Mouse (Mus musculus) heart, postnatal 0 days (tissue): ENCODE measurements around the gene Dctpp1. TPM values are rescaled to one million over a fixed set of nuclear protein-coding genes. Genes with fewer than 3 reads are reported as not detected.

Source experiments
- ATAC-seq: fragments of 200-750 bp; cut with Nextera tagmentation; 2 replicates; pipeline ENCODE4 v1.8.0; 2017; ENCODE audit warnings: low read depth, moderate number of reproducible peaks, moderate library complexity; ENCODE audit not compliant: insufficient read depth
- DNase-seq: peaks from one replicate; pipeline ENCODE4 v3.0.0-alpha.2; 2016; ENCODE audit warnings: low spot score
- H3K27ac ChIP-seq: fragments of 300-500 bp; sonication (generic); 2 replicates; pipeline ENCODE4 v1.5.1; 2014; ENCODE audit warnings: low read depth, mild to moderate bottlenecking
- H3K27me3 ChIP-seq: fragments of 300-500 bp; sonication (generic); 2 replicates; pipeline ENCODE4 v1.6.1; 2014; ENCODE audit warnings: low read length, mixed read lengths; ENCODE audit not compliant: control insufficient read depth, insufficient read depth
- H3K36me3 ChIP-seq: fragments of 300-500 bp; sonication (generic); replicated peaks from 2 replicates; pipeline ENCODE4 v1.6.1; 2014; ENCODE audit warnings: low read length, mixed read lengths; ENCODE audit not compliant: control insufficient read depth, insufficient read depth
- H3K4me1 ChIP-seq: fragments of 300-500 bp; sonication (generic); 2 replicates; pipeline ENCODE4 v1.6.1; 2014; ENCODE audit warnings: antibody characterized with exemption; ENCODE audit not compliant: control insufficient read depth, insufficient read depth
- H3K4me2 ChIP-seq: fragments of 300-500 bp; sonication (generic); 2 replicates; pipeline ENCODE4 v1.6.1; 2014; ENCODE audit warnings: low read depth, mild to moderate bottlenecking, low read length, moderate library complexity
- H3K4me3 ChIP-seq: fragments of 300-500 bp; sonication (generic); 2 replicates; pipeline ENCODE4 v1.5.1; 2014; ENCODE audit warnings: low read depth, low read length
- H3K9ac ChIP-seq: fragments of 300-500 bp; sonication (generic); replicated peaks from 2 replicates; pipeline ENCODE4 v1.6.1; 2014; ENCODE audit warnings: low read depth, low read length, mixed read lengths
- H3K9me3 ChIP-seq: fragments of 300-500 bp; sonication (generic); replicated peaks from 2 replicates; pipeline ENCODE4 v1.6.1; 2016; ENCODE audit warnings: low read length; ENCODE audit not compliant: control insufficient read depth
- CTCF ChIP-seq: IDR thresholded peaks from 2 replicates; pipeline ENCODE4 v1.5.1; 2016; ENCODE audit warnings: antibody characterized with exemption, control low read depth, low read depth
- EP300 ChIP-seq: IDR thresholded peaks from 2 replicates; pipeline ENCODE4 v1.6.1; 2016; ENCODE audit warnings: antibody characterized with exemption, low read depth
- WGBS: fragments of 180-500 bp; shearing (Covaris S2); extraction: QIAGEN DNeasy Blood & Tissue Kit; methylation state at CpG from one replicate; pipeline ENCODE4 v1.1.7; 2014; 5-methylcytosine and 5-hydroxymethylcytosine counted together
- polyA plus RNA-seq: library from polyadenylated mRNA; unstranded; fragments of >200 nt; fragmentation: Nextera tagmentation; extraction: Ambion mirVana; gene quantifications from 2 replicates; pipeline ENCODE4 v1.2.1, GENCODE M21; 2015
- total RNA-seq: library from RNA; depleted of rRNA; stranded (reverse); fragments of >200 nt; gene quantifications from 2 replicates; pipeline ENCODE4 v1.2.3, GENCODE M21; 2014; ENCODE audit warnings: low replicate concordance

Gene Dctpp1
- total and polyA plus RNA-seq, 2 experiments from 2014 or later, result 97.1 to 152 TPM

DNA sequence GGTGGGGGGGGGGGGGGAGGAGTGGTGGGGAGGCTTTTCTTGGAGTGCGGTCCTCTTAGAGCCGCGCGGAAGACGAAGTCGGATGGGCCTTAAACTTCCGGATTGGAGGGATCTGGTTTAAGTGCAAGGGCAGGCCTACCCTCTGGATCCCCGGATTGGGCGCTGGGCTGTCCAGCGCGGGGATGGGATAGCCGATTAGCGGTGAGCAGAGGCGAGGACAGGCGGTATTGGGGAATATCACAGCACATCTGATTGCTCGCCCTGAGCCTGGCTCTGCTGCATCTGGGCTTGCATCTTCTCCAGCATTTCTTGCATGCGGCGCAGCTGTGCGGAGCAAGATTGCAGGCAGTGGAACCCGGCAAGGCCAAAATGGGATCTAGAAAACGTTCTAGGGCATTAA, 46.0 kb downstream of the Dctpp1 start:
- Histone ChIP-seq H3K27me3 (no peaks in the 10 kb centered on the region), H3K9ac (no peak overlapping the region; the same call in 1 of the 2 replicates), H3K9me3 (no peaks in the 10 kb centered on the region), H3K4me1 (peaks cover 23% of the 10 kb centered on the region), H3K36me3 (no peaks in the 10 kb centered on the region), H3K4me2 (peak overlapping the region; percentile 61), H3K4me3 (peak overlapping the region; percentile 44), H3K27ac (peak overlapping the region; percentile 4; the same call in 1 of the 2 replicates)
- WGBS, result 41% methylated on average over 21 of the region's 21 CpGs
- ATAC-seq (no peak), DNase-seq (no peak)
- no peak for TF ChIP-seq CTCF
- no peak for TF ChIP-seq EP300

DNA sequence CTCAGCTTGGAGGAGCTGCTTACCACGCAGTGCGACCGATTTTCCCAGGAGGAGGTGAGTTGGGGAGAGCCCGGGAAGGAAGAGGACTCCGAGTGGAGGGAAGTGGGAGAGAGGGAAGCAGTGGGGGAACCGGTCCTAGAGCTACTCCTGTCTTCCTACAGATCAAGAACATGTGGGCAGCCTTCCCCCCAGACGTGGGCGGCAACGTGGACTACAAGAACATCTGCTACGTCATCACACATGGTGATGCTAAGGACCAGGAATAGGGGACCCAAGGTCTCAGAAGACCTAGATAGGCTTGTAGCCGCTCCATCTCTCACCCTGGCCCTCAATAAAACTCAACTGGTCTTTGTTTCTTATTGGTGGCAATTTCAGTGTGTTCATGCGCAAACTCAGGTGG, 46.6 kb downstream of the Dctpp1 start:
- TF ChIP-seq EP300 (no peak), CTCF (no peak)
- H3K9ac ChIP-seq, result no peak overlapping the region
- WGBS, result 58% methylated on average over 12 of the region's 12 CpGs
- peak overlapping the region; percentile 61; the same call in 1 of the 2 replicates for H3K4me2 ChIP-seq
- ATAC-seq, result no peak
- no peak for DNase-seq
- H3K27me3 ChIP-seq, result no peaks in the 10 kb centered on the region
- H3K4me3 ChIP-seq, result no peak overlapping the region
- peaks cover 23% of the 10 kb centered on the region for H3K4me1 ChIP-seq
- H3K36me3 ChIP-seq, result no peaks in the 10 kb centered on the region
- H3K9me3 ChIP-seq, result no peaks in the 10 kb centered on the region
- H3K27ac ChIP-seq, result no peak overlapping the region

DNA sequence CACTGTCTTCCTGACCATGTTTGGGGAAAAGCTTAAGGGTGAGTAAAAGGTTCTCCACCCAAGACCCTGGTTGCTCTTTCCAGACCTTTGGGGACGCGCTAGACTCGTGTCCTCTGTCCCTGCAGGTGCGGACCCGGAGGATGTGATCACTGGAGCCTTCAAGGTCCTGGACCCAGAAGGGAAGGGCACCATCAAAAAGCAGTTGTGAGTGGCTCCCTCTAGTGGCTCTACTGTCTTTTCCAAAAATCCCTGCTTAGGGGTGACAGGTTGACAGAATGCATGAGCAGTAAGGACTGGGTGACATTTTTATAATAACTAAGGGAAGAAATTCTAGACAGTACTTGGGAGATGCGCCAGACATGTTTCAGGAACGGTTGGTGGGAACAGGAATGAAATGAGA, 47.0 kb downstream of the Dctpp1 start:
- TF ChIP-seq CTCF (peak; percentile 66), EP300 (no peak)
- Histone ChIP-seq H3K4me3 (no peak overlapping the region), H3K4me2 (no peak overlapping the region), H3K36me3 (no peaks in the 10 kb centered on the region), H3K9ac (no peak overlapping the region), H3K27ac (no peak overlapping the region), H3K27me3 (no peaks in the 10 kb centered on the region), H3K4me1 (peaks cover 23% of the 10 kb centered on the region), H3K9me3 (no peaks in the 10 kb centered on the region)
- ATAC-seq (no peak), DNase-seq (no peak)
- WGBS, result 43% methylated on average over 7 of the region's 7 CpGs

DNA sequence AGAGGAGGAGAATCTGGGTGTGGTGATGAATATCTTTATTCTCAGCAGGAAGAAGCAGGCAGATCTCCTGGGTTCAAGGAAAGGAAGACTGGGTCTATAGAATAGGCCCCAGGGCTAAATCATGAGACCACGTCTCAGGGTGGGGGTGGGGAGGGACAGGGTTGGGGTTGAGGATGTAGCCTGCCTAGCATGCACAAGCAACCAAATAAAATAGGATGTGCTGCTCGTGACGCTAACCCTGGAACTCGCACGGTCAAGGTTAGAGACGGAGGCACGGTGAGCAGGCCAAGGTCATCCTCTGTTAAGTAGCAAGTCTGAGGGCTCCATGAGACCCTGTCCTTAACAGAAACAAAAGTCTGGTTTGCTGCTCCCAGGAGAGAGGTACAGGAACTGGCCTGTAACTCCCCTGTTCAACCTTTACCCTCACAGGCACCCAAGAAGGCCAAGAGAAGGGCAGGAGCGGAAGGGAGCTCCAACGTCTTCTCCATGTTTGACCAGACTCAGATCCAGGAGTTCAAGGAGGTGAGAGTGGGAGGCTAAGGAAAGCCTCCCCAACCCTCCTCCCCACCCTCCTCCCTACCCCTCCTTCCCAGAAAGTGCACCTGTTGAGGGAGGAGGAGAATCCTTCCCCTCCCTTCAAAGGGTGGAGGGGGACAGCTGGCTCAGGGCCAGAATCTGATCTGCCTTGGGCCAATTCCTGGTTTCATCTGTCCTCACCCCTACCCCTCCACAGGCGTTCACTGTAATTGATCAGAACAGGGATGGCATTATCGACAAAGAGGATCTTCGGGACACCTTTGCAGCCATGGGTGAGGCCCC, 47.9 kb downstream of the Dctpp1 start:
- H3K36me3 ChIP-seq, result no peaks in the 10 kb centered on the region
- H3K9me3 ChIP-seq, result no peaks in the 10 kb centered on the region
- H3K4me1 ChIP-seq, result peaks cover 18% of the 10 kb centered on the region
- no peak for TF ChIP-seq CTCF
- no peak for TF ChIP-seq EP300
- no peaks in the 10 kb centered on the region for H3K27me3 ChIP-seq
- H3K9ac ChIP-seq, result no peak overlapping the region
- H3K4me3 ChIP-seq, result no peak overlapping the region
- no peak for ATAC-seq
- no peak overlapping the region for H3K27ac ChIP-seq
- DNase-seq, result no peak
- no peak overlapping the region for H3K4me2 ChIP-seq
- WGBS, result 91% methylated on average over 12 of the region's 12 CpGs

DNA sequence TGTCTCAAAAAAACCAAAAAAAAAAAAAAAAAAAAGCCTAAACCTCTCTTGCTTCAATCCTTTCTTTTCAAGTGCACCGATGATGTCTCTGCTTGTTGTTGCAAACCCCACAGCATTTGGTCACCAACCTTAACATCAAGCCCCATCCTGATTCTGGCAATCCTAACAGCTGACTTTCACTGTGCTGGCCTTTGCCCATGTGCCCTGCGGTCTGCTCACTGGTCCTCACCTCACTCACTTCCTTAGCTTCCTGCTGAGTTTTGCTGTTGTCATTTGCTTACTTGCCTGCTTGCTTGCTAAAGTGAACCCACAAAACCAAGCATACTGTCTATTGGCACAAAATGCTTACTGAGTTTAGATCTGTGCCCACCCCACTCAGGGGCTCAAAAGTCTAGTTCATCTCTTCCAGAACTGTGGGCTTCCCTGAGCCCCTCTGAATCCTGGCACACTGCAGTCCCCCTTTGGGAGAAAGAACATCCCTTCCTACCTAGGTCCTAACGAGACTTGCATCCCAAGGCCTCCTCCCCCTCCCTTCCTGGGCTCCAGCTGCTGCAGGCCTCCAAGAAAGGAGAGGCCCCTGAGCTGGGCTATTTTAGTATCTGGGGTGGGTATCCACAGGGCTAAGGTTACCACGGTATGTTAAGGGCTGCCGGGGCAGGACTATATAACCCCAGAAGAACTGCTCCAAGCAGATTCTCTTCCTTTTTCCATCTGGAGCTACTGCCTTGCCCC, 49.3 kb downstream of the Dctpp1 start:
- Histone ChIP-seq H3K27ac (no peak overlapping the region), H3K4me1 (peaks cover 19% of the 10 kb centered on the region)
- no peak for DNase-seq

More for the DNA sequence above, 49.3 kb downstream of the Dctpp1 start:
- ATAC-seq, result no peak
- no peaks in the 10 kb centered on the region for H3K9me3 ChIP-seq
- 53% methylated on average over 5 of the region's 5 CpGs for WGBS
- no peaks in the 10 kb centered on the region for H3K36me3 ChIP-seq
- H3K9ac ChIP-seq, result 0 out of 2 replicates have a peak overlapping the region, but pooled peaks have one; percentile 5
- TF ChIP-seq CTCF (no peak), EP300 (no peak)
- no peak overlapping the region for H3K4me3 ChIP-seq
- no peaks in the 10 kb centered on the region for H3K27me3 ChIP-seq
- H3K4me2 ChIP-seq, result no peak overlapping the region
